ENCODE assay signal across 9 mouse cellular contexts in genomic region chr15:85792819-85793218, GRCm38 (mm10). TPM values are rescaled to one million over a fixed set of nuclear protein-coding genes. Genes with fewer than 3 reads are reported as not detected.
DNase-seq lines count a peak whose midpoint lies in the region; ATAC-seq lines count a peak whose summit lies in the region.
"Had no signal": no experiment of that assay in that cellular context is flagged by ENCODE, and none has a peak within 500 bp of the region (broad histone marks: within the 10 kb centered on the region; RNA-seq: fewer than 3 reads in every experiment).

No protein-coding gene starts in this region.

- no peaks in the 10 kb centered on the region for H3K4me1 ChIP-seq in kidney, embryonic 14.5 days (ENCODE audit: control insufficient read depth, insufficient read depth, low read length)
- H3K4me1 ChIP-seq in heart, embryonic 15.5 days (replicated peaks) = peaks cover 12% of the 10 kb centered on the region
- H3K4me1 ChIP-seq in neural tube, embryonic 15.5 days = no peaks in the 10 kb centered on the region
- H3K4me1 ChIP-seq: limb, embryonic 13.5 days had no signal

- H3K9me3 ChIP-seq in kidney, embryonic 14.5 days (ENCODE audit: control insufficient read depth, low read length) = no peaks in the 10 kb centered on the region
- H3K9me3 ChIP-seq in heart, embryonic 15.5 days (replicated peaks) = no peaks in the 10 kb centered on the region
- no peaks in the 10 kb centered on the region for H3K9me3 ChIP-seq in neural tube, embryonic 15.5 days (replicated peaks)
- H3K9me3 ChIP-seq: limb, embryonic 13.5 days had no signal

- ATAC-seq in cerebellum, adult (ENCODE audit: insufficient number of reproducible peaks, low FRiP score, low TSS enrichment) = no peak
- ATAC-seq in kidney, embryonic 14.5 days (ENCODE audit: low FRiP score, low TSS enrichment) = no peak
- ATAC-seq in heart, embryonic 15.5 days (replicated peaks; ENCODE audit: insufficient number of reproducible peaks, insufficient read depth, low FRiP score, low read depth) = no peak
- ATAC-seq in neural tube, embryonic 15.5 days (ENCODE audit: low FRiP score) = no peak

- H3K4me3 ChIP-seq in kidney, embryonic 14.5 days (ENCODE audit: low read length) = no peak overlapping the region
- H3K4me3 ChIP-seq in heart, embryonic 15.5 days = no peak overlapping the region
- H3K4me3 ChIP-seq in neural tube, embryonic 15.5 days (replicated peaks) = no peak overlapping the region
- H3K4me3 ChIP-seq: limb, embryonic 13.5 days had no signal

- no peak overlapping the region for H3K4me2 ChIP-seq in kidney, embryonic 14.5 days (replicated peaks; ENCODE audit: low read depth, low read length)
- H3K4me2 ChIP-seq in heart, embryonic 15.5 days = no peak overlapping the region
- no peak overlapping the region for H3K4me2 ChIP-seq in neural tube, embryonic 15.5 days
- H3K4me2 ChIP-seq: limb, embryonic 13.5 days had no signal

- 81% methylated on average over 1 of the region's 1 CpGs for WGBS in kidney, embryonic 14.5 days
- 51% methylated on average over 1 of the region's 1 CpGs for WGBS in heart, embryonic 15.5 days
- WGBS in neural tube, embryonic 15.5 days = 82% methylated on average over 1 of the region's 1 CpGs

- no peaks in the 10 kb centered on the region for H3K36me3 ChIP-seq in kidney, embryonic 14.5 days (ENCODE audit: control insufficient read depth, insufficient read depth, low read length)
- peaks cover 6% of the 10 kb centered on the region; the same call in 1 of the 2 replicates for H3K36me3 ChIP-seq in heart, embryonic 15.5 days
- H3K36me3 ChIP-seq in neural tube, embryonic 15.5 days = no peaks in the 10 kb centered on the region
- H3K36me3 ChIP-seq: limb, embryonic 13.5 days had no signal

- no peaks in the 10 kb centered on the region for H3K27me3 ChIP-seq in kidney, embryonic 14.5 days (ENCODE audit: control insufficient read depth, insufficient read depth, low read length)
- H3K27me3 ChIP-seq in heart, embryonic 15.5 days = no peaks in the 10 kb centered on the region
- no peaks in the 10 kb centered on the region for H3K27me3 ChIP-seq in neural tube, embryonic 15.5 days (replicated peaks)
- H3K27me3 ChIP-seq: limb, embryonic 13.5 days had no signal

- DNase-seq in cerebellum, adult 9-11 months = peak; percentile 24
- peak; percentile 41 for DNase-seq in kidney, postnatal 10 days
- peak; percentile 83 for DNase-seq in Muller cell, postnatal 12 days (ENCODE audit: inconsistent ontology term)
- no peak for DNase-seq in embryo, embryonic 9.5 days (ENCODE audit: extremely low spot score)

- no peak overlapping the region for H3K27ac ChIP-seq in kidney, embryonic 14.5 days (ENCODE audit: low read depth, low read length)
- peak overlapping the region; percentile 48 for H3K27ac ChIP-seq in heart, embryonic 15.5 days
- no peak overlapping the region for H3K27ac ChIP-seq in neural tube, embryonic 15.5 days (replicated peaks)
- H3K27ac ChIP-seq: limb, embryonic 13.5 days had no signal

- no peak overlapping the region for H3K9ac ChIP-seq in kidney, embryonic 14.5 days (ENCODE audit: low read depth, low read length)
- H3K9ac ChIP-seq in heart, embryonic 15.5 days = no peak overlapping the region
- H3K9ac ChIP-seq in neural tube, embryonic 15.5 days (replicated peaks) = no peak overlapping the region
- H3K9ac ChIP-seq: limb, embryonic 13.5 days had no signal

RNA-seq across cellular contexts. Expression of gene Cdpf1, which starts 18.7 kb away (rescaled TPM):
- polyA plus RNA-seq in kidney, embryonic 14.5 days (2014; fragmentation: Nextera tagmentation; extraction: Ambion mirVana) = 25.5 and 33.1 TPM in 2 replicates
- polyA plus RNA-seq in heart, embryonic 15.5 days (2015; fragmentation: Nextera tagmentation; extraction: Ambion mirVana) = 40.9 and 47.9 TPM in 2 replicates
- 22.3 and 25.7 TPM in 2 replicates for polyA plus RNA-seq in neural tube, embryonic 15.5 days (2015; fragmentation: Nextera tagmentation; extraction: Ambion mirVana)

RNA-seq across cellular contexts. Expression of gene Pkdrej, which starts 28.7 kb away (rescaled TPM):
- 0.06 and 0.18 TPM in 2 replicates for polyA plus RNA-seq in kidney, embryonic 14.5 days (2014; fragmentation: Nextera tagmentation; extraction: Ambion mirVana)
- 0.34 and 0.37 TPM in 2 replicates for polyA plus RNA-seq in heart, embryonic 15.5 days (2015; fragmentation: Nextera tagmentation; extraction: Ambion mirVana)
- 0.06 and 0.17 TPM in 2 replicates for polyA plus RNA-seq in neural tube, embryonic 15.5 days (2015; fragmentation: Nextera tagmentation; extraction: Ambion mirVana)

RNA-seq across cellular contexts. Expression of gene Ttc38, which starts 39.3 kb away (rescaled TPM):
- polyA plus RNA-seq in kidney, embryonic 14.5 days (2014; fragmentation: Nextera tagmentation; extraction: Ambion mirVana) = 4.3 and 6.4 TPM in 2 replicates
- polyA plus RNA-seq in heart, embryonic 15.5 days (2015; fragmentation: Nextera tagmentation; extraction: Ambion mirVana) = 4.1 and 5.7 TPM in 2 replicates
- 3.8 and 6.5 TPM in 2 replicates for polyA plus RNA-seq in neural tube, embryonic 15.5 days (2015; fragmentation: Nextera tagmentation; extraction: Ambion mirVana)

RNA-seq across cellular contexts. Expression of gene Ppara, which starts 58.0 kb away (rescaled TPM):
- polyA plus RNA-seq in kidney, embryonic 14.5 days (2014; fragmentation: Nextera tagmentation; extraction: Ambion mirVana) = 1.7 and 2.3 TPM in 2 replicates
- 15.1 and 20.5 TPM in 2 replicates for polyA plus RNA-seq in heart, embryonic 15.5 days (2015; fragmentation: Nextera tagmentation; extraction: Ambion mirVana)
- polyA plus RNA-seq in neural tube, embryonic 15.5 days (2015; fragmentation: Nextera tagmentation; extraction: Ambion mirVana) = 1.5 and 2.0 TPM in 2 replicates
